Mouse (Mus musculus) liver, postnatal 0 days (tissue): ENCODE results near the gene Upf3b. TPM values are rescaled to one million over a fixed set of nuclear protein-coding genes. Genes with fewer than 3 reads are reported as not detected.
A peak's percentile ranks its signal among the peaks of the same experiment; 100 is the strongest.

Experiments used
- ATAC-seq: fragments of 200-750 bp; cut with Nextera tagmentation; 2 replicates; pipeline ENCODE4 v1.8.0; 2017; ENCODE audit warnings: mild to moderate bottlenecking, moderate library complexity
- DNase-seq: peaks from one replicate; pipeline ENCODE4 v3.0.0-alpha.2; 2016
- H3K27ac ChIP-seq: fragments of 300-500 bp; sonication (generic); 2 replicates; pipeline ENCODE4 v1.5.1; 2014; ENCODE audit warnings: antibody characterized with exemption, moderate library complexity, mild to moderate bottlenecking, low read depth
- H3K27me3 ChIP-seq: fragments of 300-500 bp; sonication (generic); 2 replicates; pipeline ENCODE4 v1.6.1; 2014; ENCODE audit warnings: low read length, control low read depth, mixed read lengths; ENCODE audit not compliant: insufficient read depth
- H3K36me3 ChIP-seq: fragments of 300-500 bp; sonication (generic); replicated peaks from 2 replicates; pipeline ENCODE4 v1.6.1; 2014; ENCODE audit warnings: mild to moderate bottlenecking, control low read depth, low read length, moderate library complexity, mixed read lengths; ENCODE audit not compliant: insufficient read depth
- H3K4me1 ChIP-seq: fragments of 300-500 bp; sonication (generic); 2 replicates; pipeline ENCODE4 v1.6.1; 2014; ENCODE audit warnings: antibody characterized with exemption, mild to moderate bottlenecking, control low read depth; ENCODE audit not compliant: insufficient read depth
- H3K4me2 ChIP-seq: fragments of 300-500 bp; sonication (generic); 2 replicates; pipeline ENCODE4 v1.6.1; 2014; ENCODE audit warnings: low read depth, mild to moderate bottlenecking, low read length, moderate library complexity, mixed read lengths
- H3K4me3 ChIP-seq: fragments of 300-500 bp; sonication (generic); 2 replicates; pipeline ENCODE4 v1.5.1; 2014; ENCODE audit warnings: low read depth, low read length
- H3K9ac ChIP-seq: fragments of 300-500 bp; sonication (generic); replicated peaks from 2 replicates; pipeline ENCODE4 v1.6.1; 2014; ENCODE audit warnings: mild to moderate bottlenecking, moderate library complexity
- H3K9me3 ChIP-seq: fragments of 300-500 bp; sonication (generic); 2 replicates; pipeline ENCODE4 v1.6.1; 2016; ENCODE audit warnings: mild to moderate bottlenecking, control low read depth, low read length, mixed read lengths
- CTCF ChIP-seq: sonication (generic); IDR thresholded peaks from 2 replicates; pipeline ENCODE4 v1.5.1; 2016; ENCODE audit warnings: antibody characterized with exemption, low read depth
- EP300 ChIP-seq: IDR thresholded peaks from 2 replicates; pipeline ENCODE4 v1.6.1; 2016; ENCODE audit warnings: antibody characterized with exemption, low read depth, mild to moderate bottlenecking
- WGBS: fragments of 180-500 bp; shearing (Covaris S2); extraction: QIAGEN DNeasy Blood & Tissue Kit; methylation state at CpG from one replicate; pipeline ENCODE4 v1.1.7; 2014; ENCODE audit not compliant: insufficient replicate concordance; 5-methylcytosine and 5-hydroxymethylcytosine counted together
- polyA plus RNA-seq: library from polyadenylated mRNA; unstranded; fragments of >200 nt; fragmentation: Nextera tagmentation; extraction: Ambion mirVana; gene quantifications from 2 replicates; pipeline ENCODE4 v1.2.1, GENCODE M21; 2015

The Upf3b gene
- polyA plus RNA-seq, 1 experiment from 2014 or later: 8.5 TPM

- H3K4me3 ChIP-seq: no peak overlapping the region
- no peak for ATAC-seq
- H3K9me3 ChIP-seq: no peaks in the 10 kb centered on the region
- no peak overlapping the region for H3K27ac ChIP-seq
- no peak overlapping the region for H3K4me2 ChIP-seq
- no peak for DNase-seq
- 86% methylated on average over 4 of the region's 7 CpGs for WGBS
- no peaks in the 10 kb centered on the region for H3K27me3 ChIP-seq
- H3K4me1 ChIP-seq: peaks cover 8% of the 10 kb centered on the region; the same call in 1 of the 2 replicates
- H3K9ac ChIP-seq: no peak overlapping the region
- TF ChIP-seq EP300: no peak
- TF ChIP-seq CTCF: no peak
- H3K36me3 ChIP-seq: no peaks in the 10 kb centered on the region
Observed at GRCm38 (mm10) chrX:37125511-37125910, 15.4 kb upstream of the Upf3b start.

DNA sequence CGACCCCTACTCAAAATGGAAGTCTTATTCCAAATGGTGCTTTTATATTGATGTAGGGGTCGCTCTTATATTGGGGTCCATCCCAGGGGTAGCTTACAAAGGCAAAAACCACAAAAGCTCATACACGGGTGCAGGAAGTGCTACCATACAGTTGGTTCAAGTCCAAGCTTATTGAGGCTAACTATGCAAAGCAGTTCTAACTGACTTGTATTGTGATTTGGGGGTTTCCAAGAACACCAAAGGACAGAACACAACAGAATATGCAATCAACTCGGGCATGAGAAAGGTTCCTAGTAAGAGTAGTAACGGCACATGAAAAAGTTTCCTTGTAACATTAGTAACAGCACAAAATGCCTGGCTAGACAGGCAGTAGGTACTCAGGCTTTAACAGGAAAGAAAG is 10.1 kb upstream of the Upf3b start:
- Histone ChIP-seq H3K9ac (no peak overlapping the region), H3K9me3 (no peaks in the 10 kb centered on the region), H3K4me2 (no peak overlapping the region), H3K27me3 (no peaks in the 10 kb centered on the region), H3K36me3 (no peaks in the 10 kb centered on the region), H3K4me1 (no peaks in the 10 kb centered on the region), H3K27ac (0 out of 2 replicates have a peak overlapping the region, but pooled peaks have one; percentile 29), H3K4me3 (no peak overlapping the region)
- WGBS: 56% methylated on average over 5 of the region's 5 CpGs
- DNase-seq: no peak
- TF ChIP-seq EP300 (no peak), CTCF (no peak)
- no peak for ATAC-seq

GRCm38 (mm10) chrX:37119585-37119984 is 9.5 kb upstream of the Upf3b start:
- ATAC-seq (peak; percentile 77), DNase-seq (no peak)
- TF ChIP-seq CTCF: no peak
- TF ChIP-seq EP300: no peak
- Histone ChIP-seq H3K4me2 (no peak overlapping the region), H3K36me3 (no peaks in the 10 kb centered on the region), H3K27ac (peak overlapping the region; percentile 29; the same call in 1 of the 2 replicates), H3K9ac (no peak overlapping the region), H3K4me3 (no peak overlapping the region), H3K9me3 (no peaks in the 10 kb centered on the region), H3K4me1 (no peaks in the 10 kb centered on the region), H3K27me3 (no peaks in the 10 kb centered on the region)
- WGBS: 56% methylated on average over 3 of the region's 3 CpGs

DNA sequence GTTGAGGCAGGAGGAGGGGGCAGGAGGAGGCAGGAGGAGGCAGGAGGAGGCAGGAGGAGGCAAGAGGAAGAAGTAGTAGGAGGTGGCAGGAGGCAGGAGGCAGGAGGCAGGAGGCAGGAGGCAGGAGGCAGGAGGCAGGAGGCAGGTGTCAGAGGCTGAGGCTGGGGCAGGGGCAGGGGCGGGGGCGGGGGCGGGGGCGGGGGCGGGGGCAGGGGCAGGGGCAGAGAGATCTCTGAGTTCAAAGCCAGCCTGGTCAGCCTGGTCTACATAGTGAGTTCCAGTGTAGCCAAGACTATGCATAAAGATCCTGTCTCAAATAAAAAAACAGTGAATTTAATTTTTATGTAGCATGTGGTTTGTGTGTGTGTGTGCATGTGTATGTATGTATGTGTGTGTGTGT is 7.0 kb upstream of the Upf3b start:
- H3K4me1 ChIP-seq: no peaks in the 10 kb centered on the region
- H3K9me3 ChIP-seq: no peaks in the 10 kb centered on the region
- H3K9ac ChIP-seq: no peak overlapping the region
- DNase-seq: no peak
- no CpG with 5 or more reads among the region's 5 CpGs for WGBS
- no peaks in the 10 kb centered on the region for H3K36me3 ChIP-seq
- H3K27me3 ChIP-seq: no peaks in the 10 kb centered on the region
- no peak overlapping the region for H3K4me3 ChIP-seq
- H3K4me2 ChIP-seq: no peak overlapping the region
- ATAC-seq: no peak
- no peak for TF ChIP-seq CTCF
- TF ChIP-seq EP300: no peak
- no peak overlapping the region for H3K27ac ChIP-seq

GRCm38 (mm10) chrX:37110881-37111193 is 715 bp upstream of the Upf3b start:
- no peaks in the 10 kb centered on the region for H3K9me3 ChIP-seq
- H3K4me3 ChIP-seq: peak overlapping the region; percentile 57; the same call in 1 of the 2 replicates
- H3K27ac ChIP-seq: no peak overlapping the region
- H3K27me3 ChIP-seq: no peaks in the 10 kb centered on the region
- peak overlapping the region; percentile 55 for H3K4me2 ChIP-seq
- DNase-seq (no peak), ATAC-seq (no peak)
- TF ChIP-seq EP300 (no peak), CTCF (no peak)
- H3K9ac ChIP-seq: no peak overlapping the region
- 69% methylated on average over 4 of the region's 4 CpGs for WGBS
- H3K36me3 ChIP-seq: no peaks in the 10 kb centered on the region; the same call in 1 of the 2 replicates
- H3K4me1 ChIP-seq: no peaks in the 10 kb centered on the region

- Histone ChIP-seq H3K4me2 (peak overlapping the region; percentile 77), H3K9me3 (no peaks in the 10 kb centered on the region), H3K4me1 (no peaks in the 10 kb centered on the region), H3K4me3 (peak overlapping the region; percentile 57), H3K27ac (peak overlapping the region; percentile 91), H3K27me3 (no peaks in the 10 kb centered on the region), H3K36me3 (no peaks in the 10 kb centered on the region; the same call in 1 of the 2 replicates), H3K9ac (peak overlapping the region; percentile 60)
- peak; percentile 82 for ATAC-seq
- TF ChIP-seq CTCF (no peak), EP300 (no peak)
- 15% methylated on average over 27 of the region's 27 CpGs for WGBS
- DNase-seq: no peak
Observed at GRCm38 (mm10) chrX:37109526-37110192, 463 bp downstream of the Upf3b start.
